In the genomic region with DNA sequence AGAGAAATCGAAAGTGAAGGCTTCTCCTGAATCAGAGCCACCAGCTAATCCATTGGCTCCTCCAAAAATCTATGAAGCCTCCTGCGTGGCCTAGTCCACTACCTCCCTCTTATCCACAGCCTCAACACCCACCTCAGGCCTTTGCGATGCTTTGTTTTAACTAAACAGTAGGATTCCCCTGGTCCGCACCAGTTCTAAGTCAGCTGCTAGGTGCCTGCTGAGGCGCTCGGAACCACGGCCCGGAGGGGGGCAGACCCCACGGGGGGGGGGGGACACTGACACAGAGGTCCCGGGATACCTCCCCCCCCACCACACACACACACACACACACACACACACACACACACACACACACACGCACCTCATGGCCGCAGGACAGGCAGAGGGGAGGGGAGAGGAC, we compare ENCODE assay signal across 8 mouse cellular contexts.
DNase-seq lines count a peak whose midpoint lies in the region; ATAC-seq lines count a peak whose summit lies in the region.

No protein-coding gene starts in this region.

- no peak overlapping the region for H3K4me2 ChIP-seq in heart, embryonic 11.5 days
- no peak overlapping the region for H3K4me2 ChIP-seq in neural tube, embryonic 15.5 days

- H3K9ac ChIP-seq in heart, embryonic 11.5 days (ENCODE audit: low read depth, low read length): no peak overlapping the region
- no peak overlapping the region for H3K9ac ChIP-seq in neural tube, embryonic 15.5 days (replicated peaks)

- H3K27me3 ChIP-seq in heart, embryonic 11.5 days (ENCODE audit: control insufficient read depth, insufficient read depth, low read length): no peaks in the 10 kb centered on the region
- H3K27me3 ChIP-seq in limb, embryonic 10.5 days (ENCODE audit: low read depth, poor library complexity, severe bottlenecking): no peaks in the 10 kb centered on the region
- no peaks in the 10 kb centered on the region for H3K27me3 ChIP-seq in neural tube, embryonic 15.5 days (replicated peaks)

- 74% methylated on average over 10 of the region's 12 CpGs for WGBS in heart, embryonic 11.5 days (ENCODE audit: insufficient replicate concordance)
- 94% methylated on average over 12 of the region's 12 CpGs for WGBS in limb, embryonic 10.5 days
- WGBS in neural tube, embryonic 15.5 days: 85% methylated on average over 9 of the region's 12 CpGs

- intact Hi-C loops in heart, postnatal 10 days (cut with DNase I): loop anchor here (1.0 to 5.0 kb wide), 2 partner anchors 207 to 375 kb away; no protein-coding TSS in a partner anchor

- 0 out of 2 replicates have a peak, but pooled peaks cover 2% of the 10 kb centered on the region for H3K9me3 ChIP-seq in heart, embryonic 11.5 days (replicated peaks; ENCODE audit: control insufficient read depth, low read length)
- H3K9me3 ChIP-seq in limb, embryonic 10.5 days (replicated peaks): no peaks in the 10 kb centered on the region; the same call in 1 of the 2 replicates
- H3K9me3 ChIP-seq in neural tube, embryonic 15.5 days (replicated peaks): 0 out of 2 replicates have a peak, but pooled peaks cover 3% of the 10 kb centered on the region

- no peaks in the 10 kb centered on the region for H3K4me1 ChIP-seq in heart, embryonic 11.5 days (ENCODE audit: control insufficient read depth, insufficient read depth, low read length)
- no peaks in the 10 kb centered on the region for H3K4me1 ChIP-seq in limb, embryonic 10.5 days
- no peaks in the 10 kb centered on the region for H3K4me1 ChIP-seq in neural tube, embryonic 15.5 days

- H3K27ac ChIP-seq in heart, embryonic 11.5 days (ENCODE audit: low read depth, low read length): no peak overlapping the region
- no peak overlapping the region for H3K27ac ChIP-seq in limb, embryonic 10.5 days
- H3K27ac ChIP-seq in neural tube, embryonic 15.5 days (replicated peaks): no peak overlapping the region

- DNase-seq in heart, postnatal 10 days: no peak
- peak; percentile 43 for DNase-seq in 3T3-L1 (ENCODE audit: low read depth, low spot score)
- peak; percentile 46 for DNase-seq in embryo, embryonic 11.5 days (ENCODE audit: low read depth, low spot score)
- peak; percentile 43 for DNase-seq in limb, embryonic 10.5 days (ENCODE audit: low spot score)
- no peak for DNase-seq in adrenal gland, postnatal 14 days
- no peak for DNase-seq in gastrocnemius, adult 18-20 months (ENCODE audit: low spot score)

- peak; percentile 91 for ATAC-seq in heart, embryonic 11.5 days (replicated peaks; ENCODE audit: insufficient number of reproducible peaks, low FRiP score, low TSS enrichment)
- 0 out of 2 replicates have a peak, but pooled peaks have one; percentile 59 for ATAC-seq in neural tube, embryonic 15.5 days (ENCODE audit: low FRiP score)

- H3K36me3 ChIP-seq in heart, embryonic 11.5 days (ENCODE audit: control insufficient read depth, insufficient read depth, low read length): no peaks in the 10 kb centered on the region
- no peaks in the 10 kb centered on the region for H3K36me3 ChIP-seq in limb, embryonic 10.5 days
- no peaks in the 10 kb centered on the region for H3K36me3 ChIP-seq in neural tube, embryonic 15.5 days

- no peak overlapping the region for H3K4me3 ChIP-seq in heart, embryonic 11.5 days (ENCODE audit: low read depth, low read length)
- no peak overlapping the region for H3K4me3 ChIP-seq in limb, embryonic 10.5 days
- no peak overlapping the region for H3K4me3 ChIP-seq in neural tube, embryonic 15.5 days (replicated peaks)

Comparison
In these comparisons a context has a peak if more than half of its experiments do, and no peak if none do; other contexts are left out.
1. DNase-seq: peak in 3T3-L1 (single experiment), embryo, embryonic 11.5 days (single experiment) and limb, embryonic 10.5 days (single experiment); none in heart, postnatal 10 days (0 of 2), adrenal gland, postnatal 14 days (single experiment) and gastrocnemius, adult 18-20 months (single experiment).